In genomic region chr6:90712063-90712462, GRCm38 (mm10) we compare ENCODE assay signal across 8 mouse cellular contexts.
DNase-seq lines count a peak whose midpoint lies in the region; ATAC-seq and TF ChIP-seq lines count a peak whose summit lies in the region.

No protein-coding gene starts in this region.

- no peak for DNase-seq in heart, postnatal 0 days (ENCODE audit: low spot score)
- DNase-seq in heart, adult 9 months (ENCODE audit: low spot score in 2 of 2): no peak
- no peak for DNase-seq in embryonic facial prominence, embryonic 14.5 days (ENCODE audit: low spot score)
- no peak for DNase-seq in midbrain, embryonic 14.5 days
- DNase-seq in right cerebral cortex, adult 2 months (ENCODE audit: low spot score in 2 of 2): no peak
- DNase-seq in gastrocnemius, postnatal 10 days: no peak
- DNase-seq in gastrocnemius, adult 18-20 months (ENCODE audit: low spot score): no peak

- TF ChIP-seq CTCF in heart, postnatal 0 days (IDR thresholded peaks at IDR 0.05; ENCODE audit: low read depth): no peak

- H3K27me3 ChIP-seq in heart, postnatal 0 days (ENCODE audit: control insufficient read depth, insufficient read depth, low read length): no peaks in the 10 kb centered on the region
- no peaks in the 10 kb centered on the region for H3K27me3 ChIP-seq in embryonic facial prominence, embryonic 14.5 days (replicated peaks; ENCODE audit: control insufficient read depth, insufficient read depth, low read length)
- H3K27me3 ChIP-seq in kidney, embryonic 15.5 days: no peaks in the 10 kb centered on the region
- no peaks in the 10 kb centered on the region for H3K27me3 ChIP-seq in midbrain, embryonic 14.5 days (ENCODE audit: control insufficient read depth, insufficient read depth, low read length)

- 55% methylated on average over 3 of the region's 3 CpGs for WGBS in heart, postnatal 0 days
- WGBS in embryonic facial prominence, embryonic 14.5 days: 53% methylated on average over 3 of the region's 3 CpGs
- 43% methylated on average over 3 of the region's 3 CpGs for WGBS in kidney, embryonic 15.5 days
- WGBS in midbrain, embryonic 14.5 days: 28% methylated on average over 3 of the region's 3 CpGs

- H3K4me2 ChIP-seq in heart, postnatal 0 days (ENCODE audit: low read depth, low read length): no peak overlapping the region; the same call in 1 of the 2 replicates
- 0 out of 2 replicates have a peak overlapping the region, but pooled peaks have one; percentile 27 for H3K4me2 ChIP-seq in embryonic facial prominence, embryonic 14.5 days (ENCODE audit: low read depth, low read length)
- H3K4me2 ChIP-seq in kidney, embryonic 15.5 days: peak overlapping the region; percentile 2; the same call in 1 of the 2 replicates
- H3K4me2 ChIP-seq in midbrain, embryonic 14.5 days (ENCODE audit: low read length): no peak overlapping the region; the same call in 1 of the 2 replicates

- no peaks in the 10 kb centered on the region; the same call in 1 of the 2 replicates for H3K36me3 ChIP-seq in heart, postnatal 0 days (replicated peaks; ENCODE audit: control insufficient read depth, insufficient read depth, low read length)
- 0 out of 2 replicates have a peak, but pooled peaks cover 4% of the 10 kb centered on the region for H3K36me3 ChIP-seq in embryonic facial prominence, embryonic 14.5 days (ENCODE audit: control insufficient read depth, insufficient read depth, low read length)
- H3K36me3 ChIP-seq in kidney, embryonic 15.5 days: no peaks in the 10 kb centered on the region
- H3K36me3 ChIP-seq in midbrain, embryonic 14.5 days (ENCODE audit: control insufficient read depth, insufficient read depth, low read length): no peaks in the 10 kb centered on the region

- no peaks in the 10 kb centered on the region for H3K9me3 ChIP-seq in heart, postnatal 0 days (replicated peaks; ENCODE audit: control insufficient read depth, low read length)
- no peaks in the 10 kb centered on the region for H3K9me3 ChIP-seq in embryonic facial prominence, embryonic 14.5 days (ENCODE audit: control insufficient read depth, low read length)
- no peaks in the 10 kb centered on the region for H3K9me3 ChIP-seq in kidney, embryonic 15.5 days (replicated peaks)
- no peaks in the 10 kb centered on the region for H3K9me3 ChIP-seq in midbrain, embryonic 14.5 days (ENCODE audit: control insufficient read depth, low read length)

- H3K4me1 ChIP-seq in heart, postnatal 0 days (ENCODE audit: control insufficient read depth, insufficient read depth): peaks cover 86% of the 10 kb centered on the region
- peaks cover 65% of the 10 kb centered on the region for H3K4me1 ChIP-seq in embryonic facial prominence, embryonic 14.5 days (ENCODE audit: control insufficient read depth, insufficient read depth, low read length)
- peaks cover 78% of the 10 kb centered on the region for H3K4me1 ChIP-seq in kidney, embryonic 15.5 days
- peaks cover 65% of the 10 kb centered on the region for H3K4me1 ChIP-seq in midbrain, embryonic 14.5 days (ENCODE audit: control insufficient read depth, insufficient read depth, low read length)

- no peak overlapping the region for H3K9ac ChIP-seq in heart, postnatal 0 days (replicated peaks; ENCODE audit: low read depth, low read length)
- no peak overlapping the region for H3K9ac ChIP-seq in embryonic facial prominence, embryonic 14.5 days (ENCODE audit: low read depth, low read length)
- no peak overlapping the region for H3K9ac ChIP-seq in kidney, embryonic 15.5 days
- peak overlapping the region; percentile 23; the same call in 1 of the 2 replicates for H3K9ac ChIP-seq in midbrain, embryonic 14.5 days (replicated peaks; ENCODE audit: low read length)

- ATAC-seq in heart, postnatal 0 days (ENCODE audit: insufficient read depth, low read depth): no peak
- no peak for ATAC-seq in embryonic facial prominence, embryonic 14.5 days (ENCODE audit: low read depth)
- ATAC-seq in kidney, embryonic 15.5 days (replicated peaks; ENCODE audit: low FRiP score): no peak
- no peak for ATAC-seq in midbrain, embryonic 14.5 days (ENCODE audit: low FRiP score, low TSS enrichment)

- H3K4me3 ChIP-seq in heart, postnatal 0 days (ENCODE audit: low read depth, low read length): no peak overlapping the region
- no peak overlapping the region for H3K4me3 ChIP-seq in embryonic facial prominence, embryonic 14.5 days (ENCODE audit: low read depth, low read length)
- H3K4me3 ChIP-seq in kidney, embryonic 15.5 days (replicated peaks): no peak overlapping the region
- no peak overlapping the region for H3K4me3 ChIP-seq in midbrain, embryonic 14.5 days (replicated peaks; ENCODE audit: low read depth, low read length)

- no peak for TF ChIP-seq EP300 in heart, postnatal 0 days (IDR thresholded peaks at IDR 0.05; ENCODE audit: low read depth)

- peak overlapping the region; percentile 74 for H3K27ac ChIP-seq in heart, postnatal 0 days (ENCODE audit: low read depth)
- H3K27ac ChIP-seq in embryonic facial prominence, embryonic 14.5 days (replicated peaks; ENCODE audit: low read depth, low read length): peak overlapping the region; percentile 73
- peak overlapping the region; percentile 33 for H3K27ac ChIP-seq in kidney, embryonic 15.5 days
- peak overlapping the region; percentile 70 for H3K27ac ChIP-seq in midbrain, embryonic 14.5 days (replicated peaks; ENCODE audit: low read depth, low read length)

Comparison
In these comparisons a context has a peak if more than half of its experiments do, and no peak if none do; other contexts are left out.
1. H3K4me2 ChIP-seq: peak in embryonic facial prominence, embryonic 14.5 days (single experiment) and kidney, embryonic 15.5 days (single experiment); none in heart, postnatal 0 days (single experiment) and midbrain, embryonic 14.5 days (single experiment).
2. Peak in every context shown above with its lines, with median percentiles within 50 percentile points of each other: H3K27ac ChIP-seq.